Mouse (Mus musculus): ENCODE results near the gene Crtac1. TPM values are rescaled to one million over a fixed set of nuclear protein-coding genes. Genes with fewer than 3 reads are reported as not detected.

Crtac1 gene
- total RNA-seq, 2 experiments from 2014 or later, result 83.8 to 104 TPM

DNA sequence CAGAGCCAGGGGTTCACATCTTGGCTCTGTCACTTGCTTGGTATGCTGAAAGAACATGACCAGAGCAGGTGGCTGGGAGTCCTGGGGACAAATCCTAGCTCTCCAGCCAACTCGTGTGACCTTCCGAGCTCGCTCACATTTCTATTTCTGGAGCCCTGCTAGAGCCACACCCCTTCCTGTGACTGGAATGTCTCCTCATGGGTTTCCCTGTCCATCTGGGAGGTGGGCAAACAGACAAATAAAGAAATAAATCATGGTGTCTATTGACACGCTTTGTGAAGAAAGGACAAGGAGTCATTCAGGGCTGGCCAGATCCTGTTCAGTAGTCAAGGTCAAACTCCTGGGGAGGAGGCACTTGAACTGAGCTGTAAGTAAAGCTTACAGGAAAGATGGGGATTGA is 143.2 kb downstream of the Crtac1 start:
- TF ChIP-seq CTCF (conservative IDR thresholded peaks at IDR 0.05), result no peak
- no peak for DNase-seq (ENCODE audit: low spot score in 2 of 2)

GRCm38 (mm10) chr19:42284178-42284577 is 147.4 kb downstream of the Crtac1 start:
- no peak for TF ChIP-seq CTCF (conservative IDR thresholded peaks at IDR 0.05)
- Histone ChIP-seq H3K27ac (no peak overlapping the region), H3K4me3 (no peak overlapping the region)
- no peak for DNase-seq (ENCODE audit: low spot score in 2 of 2)

More for the DNA sequence above, 143.2 kb downstream of the Crtac1 start:
- no peak overlapping the region for H3K27ac ChIP-seq
- no peak overlapping the region for H3K4me3 ChIP-seq

- DNase-seq (ENCODE audit: low spot score in 2 of 2), result no peak
- H3K4me3 ChIP-seq, result no peak overlapping the region
- H3K27ac ChIP-seq, result no peak overlapping the region
- TF ChIP-seq CTCF (conservative IDR thresholded peaks at IDR 0.05), result no peak
Observed at GRCm38 (mm10) chr19:42279611-42280010, 152.0 kb downstream of the Crtac1 start.

- no peak for TF ChIP-seq CTCF (conservative IDR thresholded peaks at IDR 0.05)
- Histone ChIP-seq H3K4me3 (no peak overlapping the region), H3K27ac (no peak overlapping the region)
- no peak for DNase-seq (ENCODE audit: low spot score in 2 of 2)
Observed at GRCm38 (mm10) chr19:42278461-42278860, 153.1 kb downstream of the Crtac1 start.

GRCm38 (mm10) chr19:42277288-42277687 is 154.3 kb downstream of the Crtac1 start:
- Histone ChIP-seq H3K27ac (no peak overlapping the region), H3K4me3 (no peak overlapping the region)
- no peak for DNase-seq (ENCODE audit: low spot score in 2 of 2)

GRCm38 (mm10) chr19:42272003-42272963 is 159.3 kb downstream of the Crtac1 start:
- TF ChIP-seq CTCF (conservative IDR thresholded peaks at IDR 0.05), result peak; percentile 94
- Histone ChIP-seq H3K27ac (no peak overlapping the region), H3K4me3 (no peak overlapping the region)
- DNase-seq (ENCODE audit: low spot score in 2 of 2), result peak; percentile 82 to 92

More at GRCm38 (mm10) chr19:42277288-42277687, 154.3 kb downstream of the Crtac1 start:
- TF ChIP-seq CTCF (conservative IDR thresholded peaks at IDR 0.05), result no peak

DNA sequence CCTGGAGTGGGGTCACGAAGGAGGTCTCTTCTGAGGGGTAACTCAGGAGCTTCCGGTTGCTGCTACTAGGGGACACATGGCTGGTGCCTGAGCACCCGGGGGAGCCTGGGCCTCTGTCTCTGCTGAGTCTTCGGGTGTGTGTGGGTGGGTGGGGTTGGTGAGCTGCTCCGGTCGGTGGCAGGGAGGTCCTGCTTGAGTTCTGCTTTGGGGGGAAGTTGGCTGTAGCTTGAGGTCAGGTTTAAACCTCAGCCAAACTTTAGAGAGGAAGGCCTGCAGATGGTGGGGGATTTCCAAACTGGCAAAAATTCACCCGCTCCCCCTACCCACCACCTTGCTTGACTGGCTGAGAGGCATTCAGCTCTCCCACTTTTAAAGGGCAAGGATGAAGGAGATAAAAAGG is 160.4 kb downstream of the Crtac1 start:
- no peak for DNase-seq (ENCODE audit: low spot score in 2 of 2)

GRCm38 (mm10) chr19:42270119-42270518 is 161.5 kb downstream of the Crtac1 start:
- H3K4me3 ChIP-seq, result no peak overlapping the region
- TF ChIP-seq CTCF (conservative IDR thresholded peaks at IDR 0.05), result no peak
- H3K27ac ChIP-seq, result no peak overlapping the region
- DNase-seq (ENCODE audit: low spot score in 2 of 2), result no peak

More for the DNA sequence above, 160.4 kb downstream of the Crtac1 start:
- H3K4me3 ChIP-seq, result no peak overlapping the region
- no peak for TF ChIP-seq CTCF (conservative IDR thresholded peaks at IDR 0.05)
- H3K27ac ChIP-seq, result no peak overlapping the region

GRCm38 (mm10) chr19:42268337-42268736 is 163.2 kb downstream of the Crtac1 start:
- no peak for TF ChIP-seq CTCF (conservative IDR thresholded peaks at IDR 0.05)

GRCm38 (mm10) chr19:42263524-42263923 is 168.1 kb downstream of the Crtac1 start:
- TF ChIP-seq CTCF (conservative IDR thresholded peaks at IDR 0.05), result no peak

More at GRCm38 (mm10) chr19:42268337-42268736, 163.2 kb downstream of the Crtac1 start:
- no peak for DNase-seq (ENCODE audit: low spot score in 2 of 2)
- peak overlapping the region; percentile 27; the same call in 1 of the 2 replicates for H3K4me3 ChIP-seq
- H3K27ac ChIP-seq, result no peak overlapping the region

GRCm38 (mm10) chr19:42260486-42260885 is 171.1 kb downstream of the Crtac1 start:
- no peak overlapping the region for H3K4me3 ChIP-seq
- TF ChIP-seq CTCF (conservative IDR thresholded peaks at IDR 0.05), result no peak
- no peak overlapping the region for H3K27ac ChIP-seq
- DNase-seq (ENCODE audit: low spot score in 2 of 2), result no peak

More at GRCm38 (mm10) chr19:42263524-42263923, 168.1 kb downstream of the Crtac1 start:
- Histone ChIP-seq H3K27ac (no peak overlapping the region), H3K4me3 (no peak overlapping the region)
- DNase-seq (ENCODE audit: low spot score in 2 of 2), result no peak

GRCm38 (mm10) chr19:42258596-42258995 is 173.0 kb downstream of the Crtac1 start:
- no peak for TF ChIP-seq CTCF (conservative IDR thresholded peaks at IDR 0.05)
- no peak for DNase-seq (ENCODE audit: low spot score in 2 of 2)
- peak overlapping the region; percentile 11; the same call in 1 of the 2 replicates for H3K4me3 ChIP-seq
- no peak overlapping the region; the same call in 1 of the 2 replicates for H3K27ac ChIP-seq

GRCm38 (mm10) chr19:42258031-42258430 is 173.6 kb downstream of the Crtac1 start:
- H3K4me3 ChIP-seq, result no peak overlapping the region; the same call in 1 of the 2 replicates
- no peak for DNase-seq (ENCODE audit: low spot score in 2 of 2)
- no peak overlapping the region for H3K27ac ChIP-seq
- TF ChIP-seq CTCF (conservative IDR thresholded peaks at IDR 0.05), result no peak
